Mouse (Mus musculus) hindbrain, embryonic 16.5 days (tissue): Measurements from ENCODE around the gene Cntn2. TPM values are rescaled to one million over a fixed set of nuclear protein-coding genes. Genes with fewer than 3 reads are reported as not detected.
"Not testable (repeated sequence)": the region's sequence is repeated elsewhere in the genome, so short reads cannot be mapped to it uniquely, and the experiment has no call there.

Source experiments
- ATAC-seq: fragments of 200-750 bp; cut with Nextera tagmentation; 2 replicates; pipeline ENCODE4 v1.8.0; 2017; ENCODE audit warnings: moderate TSS enrichment, moderate library complexity
- H3K27ac ChIP-seq: fragments of 300-500 bp; sonication (generic); 2 replicates; pipeline ENCODE4 v1.5.1; 2014; ENCODE audit warnings: low read depth, mild to moderate bottlenecking, control low read depth, low read length, moderate library complexity
- H3K27me3 ChIP-seq: fragments of 300-500 bp; sonication (generic); replicated peaks from 2 replicates; pipeline ENCODE4 v1.6.1; 2014; ENCODE audit warnings: low read length; ENCODE audit not compliant: control insufficient read depth, insufficient read depth
- H3K36me3 ChIP-seq: fragments of 300-500 bp; sonication (generic); 2 replicates; pipeline ENCODE4 v1.6.1; 2014; ENCODE audit warnings: mild to moderate bottlenecking, low read length, moderate library complexity, mixed read lengths; ENCODE audit not compliant: control insufficient read depth, insufficient read depth
- H3K4me1 ChIP-seq: fragments of 300-500 bp; sonication (generic); 2 replicates; pipeline ENCODE4 v1.6.1; 2014; ENCODE audit warnings: low read depth, low read length; ENCODE audit not compliant: control insufficient read depth, insufficient read depth
- H3K4me2 ChIP-seq: fragments of 300-500 bp; sonication (generic); 2 replicates; pipeline ENCODE4 v1.6.1; 2014; ENCODE audit warnings: mild to moderate bottlenecking, low read length, control low read depth, moderate library complexity
- H3K4me3 ChIP-seq: fragments of 300-500 bp; sonication (generic); 2 replicates; pipeline ENCODE4 v1.5.1; 2014; ENCODE audit warnings: mild to moderate bottlenecking, low read length, control low read depth, moderate library complexity
- H3K9ac ChIP-seq: fragments of 300-500 bp; sonication (generic); 2 replicates; pipeline ENCODE4 v1.6.1; 2014; ENCODE audit warnings: low read depth, mild to moderate bottlenecking, control low read depth, low read length, moderate library complexity
- H3K9me3 ChIP-seq: fragments of 300-500 bp; sonication (generic); 2 replicates; pipeline ENCODE4 v1.6.1; 2014; ENCODE audit warnings: mild to moderate bottlenecking, low read length, moderate library complexity; ENCODE audit not compliant: control insufficient read depth
- WGBS: fragments of 180-500 bp; shearing (Covaris S2); extraction: QIAGEN DNeasy Blood & Tissue Kit; methylation state at CpG from one replicate; pipeline ENCODE4 v1.1.7; 2014; 5-methylcytosine and 5-hydroxymethylcytosine counted together
- polyA plus RNA-seq: library from polyadenylated mRNA; unstranded; fragments of >200 nt; fragmentation: Nextera tagmentation; extraction: Ambion mirVana; gene quantifications from 2 replicates; pipeline ENCODE4 v1.2.1, GENCODE M21; 2015

The Cntn2 gene
- polyA plus RNA-seq, 1 experiment from 2014 or later, result 24.3 TPM

GRCm38 (mm10) chr1:132476575-132476927 is 66.5 kb downstream of the Cntn2 start:
- WGBS, result 6% methylated on average over 9 of the region's 9 CpGs
- Histone ChIP-seq H3K27me3 (no peaks in the 10 kb centered on the region), H3K36me3 (no peaks in the 10 kb centered on the region), H3K4me2 (peak overlapping the region; percentile 85), H3K9ac (peak overlapping the region; percentile 82), H3K4me3 (peak overlapping the region; percentile 69), H3K27ac (peak overlapping the region; percentile 78), H3K4me1 (peaks cover 24% of the 10 kb centered on the region), H3K9me3 (no peaks in the 10 kb centered on the region)
- peak; percentile 73 for ATAC-seq

DNA sequence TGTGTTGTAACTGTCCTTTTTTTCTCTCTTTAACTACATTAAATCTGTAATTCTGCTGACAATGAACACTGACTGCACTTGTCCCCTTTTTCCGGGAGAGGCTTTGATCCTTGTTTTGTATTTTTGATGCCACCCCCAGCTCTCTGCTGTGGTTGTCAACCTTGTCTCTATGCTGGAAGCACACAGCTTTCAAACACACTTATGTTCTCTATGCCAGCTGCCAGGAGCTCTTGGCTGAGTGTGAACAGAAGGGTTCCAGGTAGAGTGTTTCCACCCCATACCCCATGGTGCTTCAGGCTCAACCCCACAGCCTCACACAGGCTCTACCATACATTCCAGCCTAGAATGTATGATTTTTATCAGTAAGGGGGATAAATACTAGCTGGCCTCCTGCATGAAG is 68.6 kb downstream of the Cntn2 start:
- no peak for ATAC-seq
- no peak overlapping the region for H3K4me3 ChIP-seq
- no peak overlapping the region for H3K4me2 ChIP-seq
- H3K27ac ChIP-seq, result no peak overlapping the region
- H3K4me1 ChIP-seq, result peaks cover 24% of the 10 kb centered on the region
- 68% methylated on average over 1 of the region's 1 CpGs for WGBS
- H3K9ac ChIP-seq, result no peak overlapping the region
- no peaks in the 10 kb centered on the region for H3K36me3 ChIP-seq
- no peaks in the 10 kb centered on the region for H3K27me3 ChIP-seq
- no peaks in the 10 kb centered on the region for H3K9me3 ChIP-seq

DNA sequence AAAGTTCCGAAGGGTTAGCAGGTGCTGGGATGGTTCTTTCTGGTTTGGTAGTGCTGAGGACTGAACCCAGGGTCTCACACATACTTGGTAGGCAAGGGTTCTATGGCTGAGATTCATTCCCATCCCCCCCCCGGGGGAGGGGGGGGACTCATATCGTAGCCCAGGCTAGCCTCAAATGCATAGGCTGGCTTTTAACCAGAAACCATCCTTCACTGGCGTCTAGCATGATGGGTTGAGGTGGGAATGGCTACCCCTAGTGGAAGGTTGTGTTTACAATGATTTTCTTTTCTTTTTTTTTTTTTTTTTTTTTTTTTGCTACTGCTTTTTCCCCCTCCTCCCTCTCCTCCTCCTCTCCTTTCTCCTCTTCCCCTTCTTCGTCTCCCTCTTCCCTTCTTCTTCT is 70.5 kb downstream of the Cntn2 start:
- Histone ChIP-seq H3K4me1 (peaks cover 9% of the 10 kb centered on the region; the same call in 1 of the 2 replicates), H3K36me3 (no peaks in the 10 kb centered on the region), H3K27me3 (no peaks in the 10 kb centered on the region), H3K9ac (no peak overlapping the region), H3K9me3 (no peaks in the 10 kb centered on the region), H3K4me3 (no peak overlapping the region), H3K4me2 (no peak overlapping the region), H3K27ac (no peak overlapping the region)
- WGBS, result 57% methylated on average over 5 of the region's 5 CpGs
- no peak for ATAC-seq

GRCm38 (mm10) chr1:132471499-132471898 is 71.6 kb downstream of the Cntn2 start:
- no peaks in the 10 kb centered on the region for H3K9me3 ChIP-seq
- H3K27me3 ChIP-seq, result no peaks in the 10 kb centered on the region
- no peak for ATAC-seq
- no peaks in the 10 kb centered on the region for H3K36me3 ChIP-seq
- no peak overlapping the region for H3K4me3 ChIP-seq
- peaks cover 9% of the 10 kb centered on the region; the same call in 1 of the 2 replicates for H3K4me1 ChIP-seq
- H3K27ac ChIP-seq, result no peak overlapping the region
- 89% methylated on average over 5 of the region's 5 CpGs for WGBS
- H3K4me2 ChIP-seq, result no peak overlapping the region
- H3K9ac ChIP-seq, result no peak overlapping the region

DNA sequence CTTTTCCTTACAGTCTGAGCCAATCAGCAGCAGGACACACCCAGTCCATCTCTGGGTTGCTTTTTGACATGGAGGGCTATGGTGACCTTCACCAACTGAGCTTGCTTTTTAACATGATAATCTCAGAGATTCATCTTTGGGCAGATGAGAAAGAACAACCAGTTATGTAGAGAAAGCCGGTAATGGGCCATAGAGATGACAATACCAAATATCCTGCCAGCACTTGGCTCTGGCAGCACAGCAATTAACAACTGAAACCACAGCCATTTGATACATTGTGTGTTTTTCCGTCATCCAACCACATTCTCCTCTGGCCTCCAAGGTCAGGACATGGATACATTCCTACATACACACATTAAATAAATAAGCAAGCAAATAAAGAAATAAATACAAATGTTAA is 72.0 kb downstream of the Cntn2 start:
- Histone ChIP-seq H3K9me3 (no peaks in the 10 kb centered on the region), H3K27me3 (no peaks in the 10 kb centered on the region), H3K4me2 (no peak overlapping the region), H3K4me1 (peaks cover 6% of the 10 kb centered on the region; the same call in 1 of the 2 replicates), H3K27ac (no peak overlapping the region), H3K9ac (no peak overlapping the region), H3K36me3 (no peaks in the 10 kb centered on the region), H3K4me3 (no peak overlapping the region)
- no peak for ATAC-seq
- WGBS, result 89% methylated on average over 2 of the region's 2 CpGs

GRCm38 (mm10) chr1:132470031-132470430 is 73.0 kb downstream of the Cntn2 start:
- H3K27me3 ChIP-seq, ATAC-seq, H3K36me3 ChIP-seq, H3K27ac ChIP-seq, H3K4me2 ChIP-seq, H3K4me1 ChIP-seq, H3K9me3 ChIP-seq, H3K4me3 ChIP-seq, H3K9ac ChIP-seq: not testable (repeated sequence)
- WGBS, result 95% methylated on average over 1 of the region's 1 CpGs

- whole genome bisulfite sequencing, result 92% methylated on average over 7 of the region's 7 CpGs
- no peaks in the 10 kb centered on the region for H3K9me3 ChIP-seq
- no peak overlapping the region for H3K4me2 ChIP-seq
- no peaks in the 10 kb centered on the region for H3K4me1 ChIP-seq
- no peak overlapping the region for H3K9ac ChIP-seq
- no peak overlapping the region for H3K27ac ChIP-seq
- no peaks in the 10 kb centered on the region for H3K27me3 ChIP-seq
- ATAC-seq, result no peak
- H3K4me3 ChIP-seq, result no peak overlapping the region
- peaks cover 2% of the 10 kb centered on the region for H3K36me3 ChIP-seq
These were observed 73.5 kb downstream of the Cntn2 start for GRCm38 (mm10) chr1:132469519-132469918.

DNA sequence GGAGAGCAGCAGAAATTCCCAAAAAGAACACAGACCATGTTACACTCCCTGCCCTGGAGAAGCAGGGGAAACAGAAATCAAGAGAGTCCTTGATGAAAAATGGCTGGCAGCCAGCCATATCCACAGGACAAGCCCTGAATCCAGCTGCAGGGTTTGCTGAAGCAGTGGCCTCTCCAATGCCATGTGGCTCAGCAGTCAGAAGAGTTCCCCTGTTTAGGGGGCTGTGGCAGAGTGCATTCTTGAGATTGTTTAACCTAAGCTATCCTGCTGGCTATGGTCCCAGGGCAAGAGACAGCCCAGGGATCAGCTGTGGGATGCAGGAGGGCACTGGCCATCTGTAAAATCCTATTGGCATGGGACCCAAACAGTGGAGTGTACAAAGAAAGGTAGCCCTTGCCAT is 74.1 kb downstream of the Cntn2 start:
- Histone ChIP-seq H3K4me1 (no peaks in the 10 kb centered on the region), H3K9ac (no peak overlapping the region), H3K4me3 (no peak overlapping the region), H3K9me3 (no peaks in the 10 kb centered on the region), H3K27me3 (no peaks in the 10 kb centered on the region), H3K27ac (no peak overlapping the region), H3K36me3 (peaks cover 7% of the 10 kb centered on the region), H3K4me2 (no peak overlapping the region)
- ATAC-seq, result no peak

- Histone ChIP-seq H3K4me2 (no peak overlapping the region), H3K36me3 (peaks cover 12% of the 10 kb centered on the region), H3K4me3 (no peak overlapping the region), H3K27me3 (no peaks in the 10 kb centered on the region), H3K4me1 (no peaks in the 10 kb centered on the region), H3K27ac (no peak overlapping the region), H3K9me3 (no peaks in the 10 kb centered on the region), H3K9ac (no peak overlapping the region)
- 88% methylated on average over 5 of the region's 5 CpGs for WGBS
- ATAC-seq, result no peak
These were observed 78.4 kb downstream of the Cntn2 start for GRCm38 (mm10) chr1:132464651-132465050.
